Mouse (Mus musculus): ENCODE results near the gene Spon1.

- TF ChIP-seq CTCF (IDR thresholded peaks at IDR 0.05; ENCODE audit: extremely low read depth, insufficient read depth, insufficient read length, insufficient replicate concordance) (no peak), POLR2A (IDR thresholded peaks at IDR 0.05; ENCODE audit: low read depth, low read length) (no peak)
Measured at GRCm38 (mm10) chr7:113879085-113879501, 113.3 kb downstream of the Spon1 start.
